Mouse (Mus musculus): ENCODE results near the gene Ccr9. TPM values are rescaled to one million over a fixed set of nuclear protein-coding genes. Genes with fewer than 3 reads are reported as not detected.
"Not testable (repeated sequence)": the region's sequence is repeated elsewhere in the genome, so short reads cannot be mapped to it uniquely, and the experiment has no call there.

Ccr9 gene
- polyA plus RNA-seq, 1 experiment from 2014 or later, result 0.09 TPM

GRCm38 (mm10) chr9:123713111-123713510 is 34.9 kb downstream of the Ccr9 start:
- DNase-seq (peak; percentile 4), ATAC-seq (ENCODE audit: insufficient read depth) (no peak)
- WGBS, result 89% methylated on average over 2 of the region's 2 CpGs
- Histone ChIP-seq H3K27me3 (ENCODE audit: insufficient read depth, low read length) (no peaks in the 10 kb centered on the region), H3K36me3 (ENCODE audit: insufficient read depth) (peaks cover 21% of the 10 kb centered on the region; the same call in 1 of the 2 replicates), H3K4me3 (ENCODE audit: low read depth, low read length) (no peak overlapping the region), H3K4me2 (no peak overlapping the region), H3K27ac (ENCODE audit: low read depth) (no peak overlapping the region), H3K9me3 (ENCODE audit: low read depth, low read length) (no peaks in the 10 kb centered on the region), H3K9ac (no peak overlapping the region), H3K4me1 (ENCODE audit: insufficient read depth) (no peaks in the 10 kb centered on the region)
- TF ChIP-seq CTCF (IDR thresholded peaks at IDR 0.05; ENCODE audit: low read depth), result no peak

GRCm38 (mm10) chr9:123716301-123716700 is 38.1 kb downstream of the Ccr9 start:
- Histone ChIP-seq H3K4me3 (ENCODE audit: low read depth, low read length) (peak overlapping the region; percentile 82; the same call in 1 of the 2 replicates), H3K27ac (ENCODE audit: low read depth) (no peak overlapping the region), H3K36me3 (ENCODE audit: insufficient read depth) (peaks cover 4% of the 10 kb centered on the region; the same call in 1 of the 2 replicates), H3K9me3 (ENCODE audit: low read depth, low read length) (no peaks in the 10 kb centered on the region), H3K4me1 (ENCODE audit: insufficient read depth) (no peaks in the 10 kb centered on the region), H3K9ac (no peak overlapping the region), H3K27me3 (ENCODE audit: insufficient read depth, low read length) (no peaks in the 10 kb centered on the region), H3K4me2 (peak overlapping the region; percentile 76)
- no peak for TF ChIP-seq CTCF (IDR thresholded peaks at IDR 0.05; ENCODE audit: low read depth)
- no peak for ATAC-seq (ENCODE audit: insufficient read depth)
- no peak for DNase-seq
- 25% methylated on average over 3 of the region's 3 CpGs for WGBS

- under 1% methylated on average over 55 of the region's 55 CpGs for WGBS
- Histone ChIP-seq H3K4me2 (peak within 1 kb of the TSS; percentile 76), H3K9ac (peak within 1 kb of the TSS; percentile 74), H3K27ac (ENCODE audit: low read depth) (peak within 1 kb of the TSS; percentile 54; the same call in 1 of the 2 replicates), H3K4me3 (ENCODE audit: low read depth, low read length) (peak within 1 kb of the TSS; percentile 82), H3K4me1 (ENCODE audit: insufficient read depth) (no peaks in the 10 kb centered on the region), H3K36me3 (ENCODE audit: insufficient read depth) (no peaks in the 10 kb centered on the region), H3K27me3 (ENCODE audit: insufficient read depth, low read length) (no peaks in the 10 kb centered on the region), H3K9me3 (ENCODE audit: low read depth, low read length) (no peaks in the 10 kb centered on the region)
- ATAC-seq (ENCODE audit: insufficient read depth) (peak; percentile 100), DNase-seq (peak; percentile 100)
- TF ChIP-seq CTCF (IDR thresholded peaks at IDR 0.05; ENCODE audit: low read depth), result no peak
Measured at GRCm38 (mm10) chr9:123717186-123718008, 39.2 kb downstream of the Ccr9 start, which contains the start of gene Lztfl1. Gene Lztfl1, minus strand, starts transcription at chr9:123717697.

- H3K36me3 ChIP-seq (ENCODE audit: insufficient read depth), result no peaks in the 10 kb centered on the region
- 63% methylated on average over 2 of the region's 2 CpGs for WGBS
- H3K4me1 ChIP-seq (ENCODE audit: insufficient read depth), result no peaks in the 10 kb centered on the region
- H3K27ac ChIP-seq (ENCODE audit: low read depth), result no peak overlapping the region
- DNase-seq (no peak), ATAC-seq (ENCODE audit: insufficient read depth) (no peak)
- no peak for TF ChIP-seq CTCF (IDR thresholded peaks at IDR 0.05; ENCODE audit: low read depth)
- no peaks in the 10 kb centered on the region for H3K27me3 ChIP-seq (ENCODE audit: insufficient read depth, low read length)
- H3K4me3 ChIP-seq (ENCODE audit: low read depth, low read length), result no peak overlapping the region
- no peaks in the 10 kb centered on the region for H3K9me3 ChIP-seq (ENCODE audit: low read depth, low read length)
- H3K4me2 ChIP-seq, result no peak overlapping the region
- no peak overlapping the region for H3K9ac ChIP-seq
Measured at GRCm38 (mm10) chr9:123722737-123723493, 44.7 kb downstream of the Ccr9 start.

- DNase-seq (no peak), ATAC-seq (ENCODE audit: insufficient read depth) (no peak)
- no peak for TF ChIP-seq CTCF (IDR thresholded peaks at IDR 0.05; ENCODE audit: low read depth)
Measured at GRCm38 (mm10) chr9:123731271-123731670, 53.0 kb downstream of the Ccr9 start.

GRCm38 (mm10) chr9:123734133-123734532 is 55.9 kb downstream of the Ccr9 start:
- ATAC-seq (ENCODE audit: insufficient read depth), result no peak
- Histone ChIP-seq H3K27ac (ENCODE audit: low read depth) (no peak overlapping the region), H3K9me3 (ENCODE audit: low read depth, low read length) (no peaks in the 10 kb centered on the region), H3K27me3 (ENCODE audit: insufficient read depth, low read length) (no peaks in the 10 kb centered on the region), H3K4me2 (no peak overlapping the region), H3K4me1 (ENCODE audit: insufficient read depth) (no peaks in the 10 kb centered on the region), H3K4me3 (ENCODE audit: low read depth, low read length) (no peak overlapping the region), H3K9ac (no peak overlapping the region), H3K36me3 (ENCODE audit: insufficient read depth) (no peaks in the 10 kb centered on the region)
- DNase-seq, result no peak
- no peak for TF ChIP-seq CTCF (IDR thresholded peaks at IDR 0.05; ENCODE audit: low read depth)
- 66% methylated on average over 3 of the region's 3 CpGs for WGBS

More at GRCm38 (mm10) chr9:123731271-123731670, 53.0 kb downstream of the Ccr9 start:
- no peak overlapping the region for H3K9ac ChIP-seq
- no peaks in the 10 kb centered on the region for H3K27me3 ChIP-seq (ENCODE audit: insufficient read depth, low read length)
- H3K9me3 ChIP-seq (ENCODE audit: low read depth, low read length), result no peaks in the 10 kb centered on the region
- no peak overlapping the region for H3K4me3 ChIP-seq (ENCODE audit: low read depth, low read length)
- H3K27ac ChIP-seq (ENCODE audit: low read depth), result no peak overlapping the region
- H3K4me1 ChIP-seq (ENCODE audit: insufficient read depth), result no peaks in the 10 kb centered on the region
- H3K4me2 ChIP-seq, result no peak overlapping the region
- WGBS, result 56% methylated on average over 3 of the region's 3 CpGs
- H3K36me3 ChIP-seq (ENCODE audit: insufficient read depth), result no peaks in the 10 kb centered on the region

- Histone ChIP-seq H3K9me3 (ENCODE audit: low read depth, low read length) (no peaks in the 10 kb centered on the region), H3K4me1 (ENCODE audit: insufficient read depth) (no peaks in the 10 kb centered on the region), H3K4me3 (ENCODE audit: low read depth, low read length) (no peak overlapping the region), H3K27me3 (ENCODE audit: insufficient read depth, low read length) (no peaks in the 10 kb centered on the region), H3K9ac (no peak overlapping the region), H3K4me2 (no peak overlapping the region), H3K36me3 (ENCODE audit: insufficient read depth) (no peaks in the 10 kb centered on the region), H3K27ac (ENCODE audit: low read depth) (no peak overlapping the region)
- DNase-seq, result no peak
- no peak for TF ChIP-seq CTCF (IDR thresholded peaks at IDR 0.05; ENCODE audit: low read depth)
- WGBS, result 76% methylated on average over 4 of the region's 4 CpGs
- no peak for ATAC-seq (ENCODE audit: insufficient read depth)
Measured at GRCm38 (mm10) chr9:123740799-123741198, 62.6 kb downstream of the Ccr9 start.

- not testable (repeated sequence) for H3K9me3 ChIP-seq (ENCODE audit: low read depth, low read length); ATAC-seq (ENCODE audit: insufficient read depth); DNase-seq; H3K9ac ChIP-seq; H3K4me2 ChIP-seq; H3K36me3 ChIP-seq (ENCODE audit: insufficient read depth); H3K27ac ChIP-seq (ENCODE audit: low read depth); H3K4me3 ChIP-seq (ENCODE audit: low read depth, low read length); H3K27me3 ChIP-seq (ENCODE audit: insufficient read depth, low read length); H3K4me1 ChIP-seq (ENCODE audit: insufficient read depth)
- WGBS, result 89% methylated on average over 7 of the region's 8 CpGs
Measured at GRCm38 (mm10) chr9:123749687-123750086, 71.4 kb downstream of the Ccr9 start.
